Mouse (Mus musculus) hindbrain, embryonic 14.5 days (tissue): ENCODE measurements around the gene Gnptg. TPM values are rescaled to one million over a fixed set of nuclear protein-coding genes. Genes with fewer than 3 reads are reported as not detected.
A peak's percentile ranks its signal among the peaks of the same experiment; 100 is the strongest.

Experiments
- ATAC-seq: fragments of 200-750 bp; cut with Nextera tagmentation; 2 replicates; pipeline ENCODE4 v1.8.0; 2017; ENCODE audit warnings: moderate number of reproducible peaks, mild to moderate bottlenecking, moderate TSS enrichment, moderate library complexity; ENCODE audit not compliant: low FRiP score
- DNase-seq: peaks from one replicate; pipeline ENCODE4 v3.0.0-alpha.2; 2015; ENCODE audit warnings: low spot score
- H3K27ac ChIP-seq: fragments of 300-500 bp; sonication (generic); 2 replicates; pipeline ENCODE4 v1.5.1; 2014; ENCODE audit warnings: mild to moderate bottlenecking, moderate library complexity
- H3K27me3 ChIP-seq: fragments of 300-500 bp; sonication (generic); 2 replicates; pipeline ENCODE4 v1.6.1; 2014; ENCODE audit warnings: mild to moderate bottlenecking, low read length, mixed read lengths; ENCODE audit not compliant: control insufficient read depth, insufficient read depth
- H3K36me3 ChIP-seq: fragments of 300-500 bp; sonication (generic); replicated peaks from 2 replicates; pipeline ENCODE4 v1.6.1; 2014; ENCODE audit not compliant: control insufficient read depth, insufficient read depth
- H3K4me1 ChIP-seq: fragments of 300-500 bp; sonication (generic); replicated peaks from 2 replicates; pipeline ENCODE4 v1.6.1; 2014; ENCODE audit warnings: antibody characterized with exemption, low read length, mixed read lengths; ENCODE audit not compliant: control insufficient read depth, insufficient read depth
- H3K4me2 ChIP-seq: fragments of 300-500 bp; sonication (generic); replicated peaks from 2 replicates; pipeline ENCODE4 v1.6.1; 2014; ENCODE audit warnings: mild to moderate bottlenecking, moderate library complexity
- H3K4me3 ChIP-seq: fragments of 300-500 bp; sonication (generic); replicated peaks from 2 replicates; pipeline ENCODE4 v1.5.1; 2014; ENCODE audit warnings: mild to moderate bottlenecking, low read length
- H3K9ac ChIP-seq: fragments of 300-500 bp; sonication (generic); 2 replicates; pipeline ENCODE4 v1.6.1; 2014
- H3K9me3 ChIP-seq: fragments of 300-500 bp; sonication (generic); 2 replicates; pipeline ENCODE4 v1.6.1; 2016; ENCODE audit warnings: low read length; ENCODE audit not compliant: control insufficient read depth
- WGBS: fragments of 180-500 bp; shearing (Covaris S2); extraction: QIAGEN DNeasy Blood & Tissue Kit; methylation state at CpG from one replicate; pipeline ENCODE4 v1.1.7; 2014; 5-methylcytosine and 5-hydroxymethylcytosine counted together
- polyA plus RNA-seq: library from polyadenylated mRNA; unstranded; fragments of >200 nt; fragmentation: Nextera tagmentation; extraction: Ambion mirVana; gene quantifications from 2 replicates; pipeline ENCODE4 v1.2.1, GENCODE M21; 2014

Gnptg gene
- polyA plus RNA-seq, 1 experiment from 2014 or later = 91.1 TPM

GRCm38 (mm10) chr17:25272326-25272725, 32.4 kb upstream of the Gnptg start:
- peaks cover 24% of the 10 kb centered on the region for H3K36me3 ChIP-seq
- no peak for ATAC-seq
- H3K4me1 ChIP-seq = peaks cover 31% of the 10 kb centered on the region
- H3K27me3 ChIP-seq = no peaks in the 10 kb centered on the region
- no peaks in the 10 kb centered on the region for H3K9me3 ChIP-seq
- peak overlapping the region; percentile 98 for H3K27ac ChIP-seq
- H3K4me2 ChIP-seq = peak overlapping the region; percentile 88
- WGBS = 2% methylated on average over 10 of the region's 10 CpGs
- no peak for DNase-seq
- H3K9ac ChIP-seq = peak overlapping the region; percentile 98
- peak overlapping the region; percentile 83 for H3K4me3 ChIP-seq

- H3K9ac ChIP-seq = no peak overlapping the region; the same call in 1 of the 2 replicates
Observed at GRCm38 (mm10) chr17:25270795-25271335, 30.9 kb upstream of the Gnptg start.

GRCm38 (mm10) chr17:25264453-25264852, 24.5 kb upstream of the Gnptg start:
- peaks cover 81% of the 10 kb centered on the region for H3K36me3 ChIP-seq
- DNase-seq (no peak), ATAC-seq (no peak)
- no peak overlapping the region for H3K9ac ChIP-seq
- H3K4me3 ChIP-seq = no peak overlapping the region
- H3K27me3 ChIP-seq = no peaks in the 10 kb centered on the region
- no peak overlapping the region for H3K4me2 ChIP-seq
- H3K9me3 ChIP-seq = no peaks in the 10 kb centered on the region
- 79% methylated on average over 3 of the region's 3 CpGs for WGBS
- no peak overlapping the region for H3K27ac ChIP-seq
- no peaks in the 10 kb centered on the region; the same call in 1 of the 2 replicates for H3K4me1 ChIP-seq

More at GRCm38 (mm10) chr17:25270795-25271335, 30.9 kb upstream of the Gnptg start:
- peaks cover 31% of the 10 kb centered on the region for H3K4me1 ChIP-seq
- no peak overlapping the region for H3K27ac ChIP-seq
- 81% methylated on average over 2 of the region's 2 CpGs for WGBS
- DNase-seq = no peak
- peak overlapping the region; percentile 88 for H3K4me2 ChIP-seq
- no peaks in the 10 kb centered on the region for H3K9me3 ChIP-seq
- ATAC-seq = no peak
- H3K27me3 ChIP-seq = no peaks in the 10 kb centered on the region
- peaks cover 38% of the 10 kb centered on the region for H3K36me3 ChIP-seq
- no peak overlapping the region for H3K4me3 ChIP-seq

GRCm38 (mm10) chr17:25257804-25258261, 17.9 kb upstream of the Gnptg start:
- H3K4me1 ChIP-seq = peaks cover 32% of the 10 kb centered on the region
- H3K9ac ChIP-seq = no peak overlapping the region
- peaks cover 23% of the 10 kb centered on the region for H3K36me3 ChIP-seq
- DNase-seq (peak; percentile 38), ATAC-seq (no peak)
- H3K4me3 ChIP-seq = no peak overlapping the region
- no peak overlapping the region for H3K27ac ChIP-seq
- H3K9me3 ChIP-seq = no peaks in the 10 kb centered on the region
- peaks cover 13% of the 10 kb centered on the region for H3K27me3 ChIP-seq
- WGBS = 50% methylated on average over 6 of the region's 6 CpGs
- H3K4me2 ChIP-seq = no peak overlapping the region

- Histone ChIP-seq H3K9me3 (no peaks in the 10 kb centered on the region), H3K4me1 (peaks cover 42% of the 10 kb centered on the region), H3K36me3 (peaks cover 18% of the 10 kb centered on the region), H3K9ac (peak within 1 kb of the TSS; percentile 25; the same call in 1 of the 2 replicates), H3K27ac (no peak within 1 kb of the TSS), H3K4me2 (peak within 1 kb of the TSS; percentile 57), H3K27me3 (peaks cover 13% of the 10 kb centered on the region), H3K4me3 (peak within 1 kb of the TSS; percentile 24)
- WGBS = 6% methylated on average over 35 of the region's 35 CpGs
- DNase-seq (no peak), ATAC-seq (peak; percentile 29; the same call in 1 of the 2 replicates)
Observed at GRCm38 (mm10) chr17:25256140-25256754, 16.3 kb upstream of the Gnptg start, which contains the start of gene Baiap3. Baiap3 (minus strand) TSS chr17:25256364.

GRCm38 (mm10) chr17:25255110-25255509, 15.2 kb upstream of the Gnptg start:
- peaks cover 42% of the 10 kb centered on the region for H3K4me1 ChIP-seq
- ATAC-seq (no peak), DNase-seq (no peak)
- H3K4me2 ChIP-seq = peak overlapping the region; percentile 57; the same call in 1 of the 2 replicates
- no peak overlapping the region for H3K4me3 ChIP-seq
- H3K9me3 ChIP-seq = no peaks in the 10 kb centered on the region
- 90% methylated on average over 2 of the region's 2 CpGs for WGBS
- no peak overlapping the region for H3K9ac ChIP-seq
- H3K27ac ChIP-seq = no peak overlapping the region
- peaks cover 13% of the 10 kb centered on the region for H3K27me3 ChIP-seq
- H3K36me3 ChIP-seq = peaks cover 15% of the 10 kb centered on the region

GRCm38 (mm10) chr17:25253760-25254159, 13.8 kb upstream of the Gnptg start:
- peak overlapping the region; percentile 41 for H3K4me2 ChIP-seq
- ATAC-seq (peak; percentile 47), DNase-seq (peak; percentile 58)
- H3K27ac ChIP-seq = peak overlapping the region; percentile 86
- 8% methylated on average over 10 of the region's 10 CpGs for WGBS
- H3K9me3 ChIP-seq = no peaks in the 10 kb centered on the region
- 0 out of 2 replicates have a peak, but pooled peaks cover 1% of the 10 kb centered on the region for H3K36me3 ChIP-seq
- peak overlapping the region; percentile 39; the same call in 1 of the 2 replicates for H3K9ac ChIP-seq
- peak overlapping the region; percentile 5; the same call in 1 of the 2 replicates for H3K4me3 ChIP-seq
- peaks cover 42% of the 10 kb centered on the region for H3K4me1 ChIP-seq
- peaks cover 13% of the 10 kb centered on the region for H3K27me3 ChIP-seq

- no peak overlapping the region for H3K4me3 ChIP-seq
- H3K4me2 ChIP-seq = peak overlapping the region; percentile 33; the same call in 1 of the 2 replicates
- H3K27ac ChIP-seq = peak overlapping the region; percentile 86
- peak; percentile 64; the same call in 1 of the 2 replicates for ATAC-seq
- peak overlapping the region; percentile 39; the same call in 1 of the 2 replicates for H3K9ac ChIP-seq
- H3K4me1 ChIP-seq = peaks cover 42% of the 10 kb centered on the region
- no peaks in the 10 kb centered on the region for H3K36me3 ChIP-seq
- H3K9me3 ChIP-seq = no peaks in the 10 kb centered on the region
- H3K27me3 ChIP-seq = peaks cover 13% of the 10 kb centered on the region
- peak; percentile 65 for DNase-seq
- WGBS = 12% methylated on average over 3 of the region's 3 CpGs
Observed at GRCm38 (mm10) chr17:25252643-25253042, 12.7 kb upstream of the Gnptg start.

- ATAC-seq (no peak), DNase-seq (no peak)
- Histone ChIP-seq H3K36me3 (peaks cover 4% of the 10 kb centered on the region), H3K27ac (no peak overlapping the region), H3K4me2 (no peak overlapping the region), H3K4me1 (peaks cover 33% of the 10 kb centered on the region), H3K9ac (no peak overlapping the region), H3K4me3 (no peak overlapping the region), H3K9me3 (no peaks in the 10 kb centered on the region), H3K27me3 (peaks cover under 1% of the 10 kb centered on the region; the same call in 1 of the 2 replicates)
- 78% methylated on average over 8 of the region's 8 CpGs for WGBS
Observed at GRCm38 (mm10) chr17:25250181-25250835, 10.4 kb upstream of the Gnptg start.
